ENCODE assay signal across 8 mouse cellular contexts in the genomic region with DNA sequence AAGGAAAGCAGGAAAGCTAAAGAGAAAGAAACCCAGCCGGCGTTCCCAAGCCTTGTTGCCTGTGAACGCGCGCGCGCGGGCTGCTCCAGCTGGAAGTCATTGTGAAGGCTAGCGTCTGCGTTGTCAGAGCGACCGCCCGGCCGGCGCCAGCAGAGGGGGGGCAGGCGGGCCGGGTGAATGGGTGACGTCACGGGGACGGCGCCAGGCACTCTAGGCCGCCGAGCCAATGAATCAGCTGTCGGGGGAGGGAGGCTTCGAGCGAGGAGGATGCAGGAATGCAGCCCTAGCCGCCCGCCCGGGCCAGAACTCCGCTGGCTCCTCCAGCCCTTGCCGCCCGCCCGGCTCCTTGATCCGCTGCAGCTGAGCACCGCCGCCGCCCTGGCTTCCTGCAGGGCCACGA. TPM values are rescaled to one million over a fixed set of nuclear protein-coding genes. Genes with fewer than 3 reads are reported as not detected.
DNase-seq lines count a peak whose midpoint lies in the region; ATAC-seq and TF ChIP-seq lines count a peak whose summit lies in the region.

No protein-coding gene starts in this region.

- TF ChIP-seq POLR2A in cerebellum, adult 2 months (IDR thresholded peaks at IDR 0.05; ENCODE audit: borderline replicate concordance, insufficient read depth, low read length), result no peak

- no peak for TF ChIP-seq EP300 in liver, embryonic 14.5 days (IDR thresholded peaks at IDR 0.05; ENCODE audit: low read depth)

- under 1% methylated on average over 38 of the region's 38 CpGs for WGBS in cerebellum, adult 2 months
- under 1% methylated on average over 38 of the region's 38 CpGs for WGBS in large intestine, adult 2 months
- 1% methylated on average over 38 of the region's 38 CpGs for whole genome bisulfite sequencing in liver, embryonic 14.5 days (ENCODE audit: insufficient replicate concordance)
- WGBS in neural tube, embryonic 13.5 days, result 2% methylated on average over 38 of the region's 38 CpGs

- in situ Hi-C loops in ES-E14 (cut with MboI; ENCODE audit: low sequenced_read_pairs in 2 of 2, unreplicated experiment in 2 of 2), result no loop called here

- H3K4me1 ChIP-seq in ES-E14 (ENCODE audit: control insufficient read depth in 2 of 2, insufficient read depth in 2 of 2, low read length in 2 of 2, poor library complexity in 1 of 2), result peaks cover 0 to 2% of the 10 kb centered on the region in 2 experiments; a peak in 2 of 4 replicates
- no peaks in the 10 kb centered on the region for H3K4me1 ChIP-seq in cerebellum, adult 2 months (ENCODE audit: control insufficient read depth, insufficient read depth, low read length)
- H3K4me1 ChIP-seq in liver, embryonic 14.5 days (replicated peaks; ENCODE audit: control insufficient read depth in 2 of 2, insufficient read depth in 2 of 2, low read length in 1 of 2), result no peaks in the 10 kb centered on the region
- H3K4me1 ChIP-seq in neural tube, embryonic 13.5 days (replicated peaks), result peaks cover 28% of the 10 kb centered on the region

- intact Hi-C loops in heart, postnatal 25 days (cut with DNase I), result loop anchor here (2.0 kb wide), 1 partner anchor 31 kb away; no protein-coding TSS in a partner anchor

- ATAC-seq in liver, embryonic 14.5 days (ENCODE audit: insufficient read depth), result peak; percentile 71
- ATAC-seq in neural tube, embryonic 13.5 days (ENCODE audit: low read depth), result peak; percentile 97

- no peaks in the 10 kb centered on the region for H3K9me3 ChIP-seq in ES-E14 (ENCODE audit: control insufficient read depth, insufficient read depth, low read depth, low read length)
- no peaks in the 10 kb centered on the region for H3K9me3 ChIP-seq in liver, embryonic 14.5 days (ENCODE audit: control insufficient read depth, low read length)
- H3K9me3 ChIP-seq in neural tube, embryonic 13.5 days, result no peaks in the 10 kb centered on the region

- peak overlapping the region; percentile 51 to 68 for H3K4me3 ChIP-seq in ES-E14 (ENCODE audit: insufficient read depth in 1 of 2, low read depth in 1 of 2, low read length in 2 of 2, poor library complexity in 1 of 2, severe bottlenecking in 1 of 2)
- H3K4me3 ChIP-seq in cerebellum, adult 2 months (replicated peaks; ENCODE audit: insufficient read depth, low read depth, low read length), result peak overlapping the region; percentile 32
- 0 out of 4 replicates have a peak overlapping the region, but pooled peaks of 1 of the 2 experiments have one; percentile 3 for H3K4me3 ChIP-seq in liver, embryonic 14.5 days (ENCODE audit: insufficient read depth in 1 of 2, low read depth in 2 of 2, low read length in 2 of 2)
- peak overlapping the region; percentile 41 for H3K4me3 ChIP-seq in neural tube, embryonic 13.5 days

- H3K4me2 ChIP-seq in liver, embryonic 14.5 days (ENCODE audit: low read depth), result peak overlapping the region; percentile 45
- peak overlapping the region; percentile 67 for H3K4me2 ChIP-seq in neural tube, embryonic 13.5 days

- no peak for TF ChIP-seq CTCF in cerebellum, adult 2 months (IDR thresholded peaks at IDR 0.05; ENCODE audit: borderline replicate concordance, insufficient read depth, low read depth, low read length)
- TF ChIP-seq CTCF in liver, embryonic 14.5 days (IDR thresholded peaks at IDR 0.05; ENCODE audit: low read depth), result no peak

- H3K27me3 ChIP-seq in cerebellum, adult 2 months (ENCODE audit: control insufficient read depth, insufficient read depth, low read length), result no peaks in the 10 kb centered on the region
- no peaks in the 10 kb centered on the region for H3K27me3 ChIP-seq in liver, embryonic 14.5 days (ENCODE audit: control insufficient read depth, insufficient read depth, low read length)
- no peaks in the 10 kb centered on the region for H3K27me3 ChIP-seq in neural tube, embryonic 13.5 days

- DNase-seq in ES-E14 (ENCODE audit: low read depth, low spot score), result peak; percentile 86
- DNase-seq in cerebellum, adult 2 months, result peak; percentile 88 to 94
- peak; percentile 95 for DNase-seq in forelimb bud, embryonic 11.5 days (ENCODE audit: low read depth, low spot score)
- peak; percentile 93 for DNase-seq in heart, postnatal 25 days (ENCODE audit: low spot score)
- peak; percentile 25 for DNase-seq in large intestine, adult 2 months (ENCODE audit: low read depth, low spot score)
- DNase-seq in liver, embryonic 14.5 days (ENCODE audit: low read depth in 3 of 3, low spot score in 3 of 3), result peak; percentile 17 to 26 (median 19)
- peak; percentile 16 to 23 for DNase-seq in thymus, adult 18-20 months

- peak overlapping the region; percentile 71 for H3K9ac ChIP-seq in ES-E14 (ENCODE audit: insufficient read depth, low read depth, low read length, poor library complexity, severe bottlenecking)
- no peak overlapping the region for H3K9ac ChIP-seq in liver, embryonic 14.5 days (replicated peaks)
- peak overlapping the region; percentile 76 for H3K9ac ChIP-seq in neural tube, embryonic 13.5 days

- no peaks in the 10 kb centered on the region for H3K36me3 ChIP-seq in ES-E14 (ENCODE audit: control insufficient read depth, insufficient read depth, low read length, poor library complexity, severe bottlenecking)
- H3K36me3 ChIP-seq in liver, embryonic 14.5 days (replicated peaks; ENCODE audit: control insufficient read depth, insufficient read depth, low read depth), result no peaks in the 10 kb centered on the region
- no peaks in the 10 kb centered on the region for H3K36me3 ChIP-seq in neural tube, embryonic 13.5 days

- no peak overlapping the region for H3K27ac ChIP-seq in ES-E14 (ENCODE audit: insufficient read depth, low read depth, low read length, poor library complexity, severe bottlenecking)
- no peak overlapping the region for H3K27ac ChIP-seq in cerebellum, adult 2 months (ENCODE audit: insufficient read depth, low read length)
- no peak overlapping the region for H3K27ac ChIP-seq in liver, embryonic 14.5 days
- H3K27ac ChIP-seq in neural tube, embryonic 13.5 days (replicated peaks), result peak overlapping the region; percentile 94

TF ChIP-seq in ES-E14, 5 proteins besides CTCF, POLR2A, EP300 and RAD21:
- TF ChIP-seq ZNF384 (IDR thresholded peaks at IDR 0.05; ENCODE audit: low read depth, low read length) (no peak), HCFC1 (IDR thresholded peaks at IDR 0.05; ENCODE audit: borderline replicate concordance, insufficient read depth, low read length) (0 out of 2 replicates have a peak, but pooled peaks have one; percentile 10), MAFK (IDR thresholded peaks at IDR 0.05; ENCODE audit: insufficient read depth, low read depth, low read length) (no peak), ZC3H11A (IDR thresholded peaks at IDR 0.05; ENCODE audit: borderline replicate concordance, low read depth, low read length) (no peak), CHD2 (IDR thresholded peaks at IDR 0.05; ENCODE audit: low read depth, low read length) (no peak)
TF ChIP-seq in ES-E14: peak in this region for 1.

RNA-seq across cellular contexts. Expression of gene Id4, which starts 33.3 kb away (rescaled TPM):
- total RNA-seq in ES-E14 (2012; rRNA removed), result 0.76 and 0.79 TPM in 2 replicates
- polyA plus RNA-seq in cerebellum, adult 2 months (2012; rRNA removed), result 38.5 and 44.6 TPM in 2 replicates
- total RNA-seq in heart, postnatal 25 days (2021), result 1 to 10 TPM; 1.3 to 1.5 TPM
- 4.3 and 5.4 TPM in 2 replicates for polyA plus RNA-seq in large intestine, adult 2 months (2012; rRNA removed)
- polyA plus RNA-seq in liver, embryonic 14.5 days (2012; rRNA removed), result 0.15 and 0.16 TPM in 2 replicates
- polyA plus RNA-seq in liver, embryonic 14.5 days (2014; fragmentation: Nextera tagmentation; extraction: Ambion mirVana), result 0.10 and 0.13 TPM in 2 replicates
- 114 and 116 TPM in 2 replicates for polyA plus RNA-seq in neural tube, embryonic 13.5 days (2015; fragmentation: Nextera tagmentation; extraction: Ambion mirVana)

Comparison
In these comparisons a context has a peak if more than half of its experiments do, and no peak if none do; other contexts are left out.
1. DNase-seq: peak in every context shown above with its lines; median percentile 95 in forelimb bud, embryonic 11.5 days; 93 in heart, postnatal 25 days; 91 in cerebellum, adult 2 months; 86 in ES-E14; 25 in large intestine, adult 2 months; 20 in thymus, adult 18-20 months; 19 in liver, embryonic 14.5 days.